In genomic region chr14:117908231-117908920, GRCm38 (mm10) we compare ENCODE assay signal across 13 mouse cellular contexts.
DNase-seq lines count a peak whose midpoint lies in the region; ATAC-seq and TF ChIP-seq lines count a peak whose summit lies in the region.
"Had no signal": no experiment of that assay in that cellular context is flagged by ENCODE, and none has a peak within 500 bp of the region (broad histone marks: within the 10 kb centered on the region; RNA-seq: fewer than 3 reads in every experiment).

No protein-coding gene starts in this region.

- intact Hi-C loops in gastrocnemius, adult 2 months (cut with DNase I), result no loop called here
- intact Hi-C loops in gastrocnemius, postnatal 14 days (cut with DNase I; ENCODE audit: low total_unique reads), result no loop called here
- intact Hi-C loops in heart, postnatal 25 days (cut with DNase I), result no loop called here

- WGBS in neural tube, embryonic 15.5 days, result 53% methylated on average over 8 of the region's 8 CpGs

- peak; percentile 40 for DNase-seq in gastrocnemius, adult 2 months
- no peak for DNase-seq in gastrocnemius, postnatal 14 days
- no peak for DNase-seq in neural tube, embryonic 10.5 days (ENCODE audit: extremely low spot score, low spot score)
- DNase-seq in heart, postnatal 25 days (ENCODE audit: low spot score), result peak; percentile 28
- DNase-seq in cerebellum, adult 18-20 months, result no peak
- no peak for DNase-seq in thymus, postnatal 10 days (ENCODE audit: low spot score in 2 of 2)
- DNase-seq in ovary, postnatal 10 days (ENCODE audit: low spot score), result no peak
- DNase-seq: B cell, adult 2 months; lung, postnatal 10 days; right cerebral cortex, postnatal 25 days had no signal

- no peak overlapping the region; the same call in 1 of the 2 replicates for H3K4me3 ChIP-seq in gastrocnemius, adult 2 months
- H3K4me3 ChIP-seq in neural tube, embryonic 15.5 days (replicated peaks), result no peak overlapping the region
- H3K4me3 ChIP-seq: forebrain, embryonic 12.5 days; midbrain, embryonic 12.5 days had no signal

- no peaks in the 10 kb centered on the region for H3K9me3 ChIP-seq in neural tube, embryonic 15.5 days (replicated peaks)
- H3K9me3 ChIP-seq: forebrain, embryonic 12.5 days; midbrain, embryonic 12.5 days had no signal

- H3K36me3 ChIP-seq in neural tube, embryonic 15.5 days, result no peaks in the 10 kb centered on the region
- H3K36me3 ChIP-seq: forebrain, embryonic 12.5 days; midbrain, embryonic 12.5 days had no signal

- ATAC-seq in neural tube, embryonic 15.5 days (ENCODE audit: low FRiP score), result no peak

- peaks cover 19% of the 10 kb centered on the region for H3K4me1 ChIP-seq in neural tube, embryonic 15.5 days

- H3K27ac ChIP-seq in gastrocnemius, adult 2 months, result peak overlapping the region; percentile 78
- H3K27ac ChIP-seq in neural tube, embryonic 15.5 days (replicated peaks), result peak overlapping the region; percentile 41; the same call in 1 of the 2 replicates
- H3K27ac ChIP-seq: forebrain, embryonic 12.5 days; midbrain, embryonic 12.5 days had no signal

- H3K27me3 ChIP-seq in neural tube, embryonic 15.5 days (replicated peaks), result no peaks in the 10 kb centered on the region
- H3K27me3 ChIP-seq: forebrain, embryonic 12.5 days had no signal

- no peak overlapping the region for H3K4me2 ChIP-seq in neural tube, embryonic 15.5 days
- H3K4me2 ChIP-seq: forebrain, embryonic 12.5 days; midbrain, embryonic 12.5 days had no signal

- no peak for TF ChIP-seq CTCF in gastrocnemius, adult 2 months (IDR thresholded peaks at IDR 0.05)

- no peak overlapping the region for H3K9ac ChIP-seq in neural tube, embryonic 15.5 days (replicated peaks)
- H3K9ac ChIP-seq: forebrain, embryonic 12.5 days; midbrain, embryonic 12.5 days had no signal

Comparison
In these comparisons a context has a peak if more than half of its experiments do, and no peak if none do; other contexts are left out.
1. DNase-seq: peak in gastrocnemius, adult 2 months (single experiment) and heart, postnatal 25 days (single experiment); none in gastrocnemius, postnatal 14 days (single experiment), neural tube, embryonic 10.5 days (single experiment), cerebellum, adult 18-20 months (0 of 2), thymus, postnatal 10 days (0 of 2) and ovary, postnatal 10 days (single experiment).